Mouse (Mus musculus): ENCODE results near the gene Cars2. TPM values are rescaled to one million over a fixed set of nuclear protein-coding genes. Genes with fewer than 3 reads are reported as not detected.
"Not testable (repeated sequence)": the region's sequence is repeated elsewhere in the genome, so short reads cannot be mapped to it uniquely, and the experiment has no call there.

The Cars2 gene
- polyA plus RNA-seq, 1 experiment from 2014 or later: 35.5 TPM

DNA sequence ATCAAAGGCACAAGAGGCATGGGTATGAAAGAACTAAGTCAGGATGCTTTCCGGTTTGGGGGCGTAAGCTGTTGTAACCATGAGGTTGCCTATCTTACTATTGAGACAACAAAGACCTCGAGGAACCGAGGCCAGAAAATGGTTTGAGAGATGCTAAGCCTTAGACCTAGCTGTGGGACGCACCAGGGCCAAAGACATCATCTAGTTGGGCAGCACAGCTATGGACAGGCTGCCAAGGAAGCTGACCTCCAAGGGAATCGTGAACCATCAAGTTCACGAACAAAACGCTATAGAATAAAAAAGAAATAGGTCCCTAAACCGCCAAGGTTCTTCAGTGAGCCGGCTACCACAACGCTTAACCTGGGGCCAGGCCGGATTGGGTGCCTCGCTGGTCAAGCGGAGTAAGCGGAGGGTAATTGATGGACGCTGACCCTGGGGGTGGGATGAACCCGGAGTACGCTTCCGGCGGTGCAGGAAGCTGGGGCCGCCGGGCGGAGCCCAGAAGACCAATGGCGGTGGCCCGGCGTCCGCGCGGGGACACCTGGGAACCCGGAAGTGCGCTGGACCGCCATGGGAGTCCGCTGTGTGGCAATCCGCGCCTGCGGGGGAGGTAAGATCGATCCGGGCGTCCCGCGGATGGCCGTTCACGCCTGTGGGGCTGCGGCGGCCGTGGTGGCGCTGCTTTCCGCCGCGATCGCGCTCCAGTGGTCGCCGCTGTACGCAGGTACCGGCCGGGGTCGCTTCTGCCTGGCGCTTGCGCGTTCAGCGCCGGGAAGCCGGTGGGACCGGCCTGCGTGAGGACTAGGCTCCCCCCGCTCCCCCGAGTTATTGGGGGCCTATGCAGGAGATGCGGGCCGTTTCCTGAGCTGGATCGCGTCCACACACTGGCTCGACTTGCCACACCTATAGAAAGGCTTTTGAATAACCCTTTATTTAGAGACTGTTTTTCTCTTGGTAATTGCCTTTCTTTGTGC, 53.3 kb downstream of the Cars2 start, which contains the start of gene Naxd:
Gene Naxd, plus strand, starts transcription at position 490 of the 974 bp plus-strand sequence.
- Histone ChIP-seq H3K27me3 (ENCODE audit: control insufficient read depth, insufficient read depth, low read length) (no peaks in the 10 kb centered on the region), H3K27ac (ENCODE audit: low read length) (peak within 1 kb of the TSS; percentile 71; the same call in 1 of the 2 replicates), H3K4me1 (ENCODE audit: control insufficient read depth, insufficient read depth, low read length) (peaks cover 10% of the 10 kb centered on the region; the same call in 1 of the 2 replicates), H3K9me3 (ENCODE audit: control insufficient read depth, low read depth, low read length) (no peaks in the 10 kb centered on the region), H3K36me3 (ENCODE audit: control insufficient read depth, insufficient read depth, low read length) (peaks cover 2% of the 10 kb centered on the region; the same call in 1 of the 2 replicates), H3K4me2 (replicated peaks; ENCODE audit: low read depth, low read length) (peak within 1 kb of the TSS; percentile 62), H3K4me3 (ENCODE audit: low read depth, low read length) (peak within 1 kb of the TSS; percentile 91), H3K9ac (replicated peaks; ENCODE audit: low read depth, low read length) (peak within 1 kb of the TSS; percentile 91)
- peak; percentile 97 for ATAC-seq (ENCODE audit: insufficient number of reproducible peaks, insufficient read depth, low FRiP score, low read depth)
- 3% methylated on average over 73 of the region's 73 CpGs for WGBS

DNA sequence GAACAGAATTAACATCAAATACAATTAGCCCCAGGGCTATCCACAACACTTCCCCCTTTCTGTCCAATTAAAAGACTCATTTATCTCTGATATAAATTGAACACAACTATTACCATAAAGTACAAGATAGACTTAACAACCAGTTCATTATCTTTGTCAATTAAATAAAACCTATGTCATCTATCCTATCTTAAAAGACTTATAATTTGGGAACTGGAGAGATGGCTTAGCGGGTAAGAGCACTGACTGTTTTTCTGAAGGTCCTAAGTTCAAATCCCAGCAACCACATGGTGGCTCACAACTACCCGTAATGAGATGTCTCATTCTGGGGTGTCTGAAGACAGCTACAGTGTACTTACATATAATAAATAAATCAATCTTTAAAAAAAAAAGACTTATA, 58.2 kb downstream of the Cars2 start:
- ATAC-seq (ENCODE audit: insufficient number of reproducible peaks, insufficient read depth, low FRiP score, low read depth): not testable (repeated sequence)

DNA sequence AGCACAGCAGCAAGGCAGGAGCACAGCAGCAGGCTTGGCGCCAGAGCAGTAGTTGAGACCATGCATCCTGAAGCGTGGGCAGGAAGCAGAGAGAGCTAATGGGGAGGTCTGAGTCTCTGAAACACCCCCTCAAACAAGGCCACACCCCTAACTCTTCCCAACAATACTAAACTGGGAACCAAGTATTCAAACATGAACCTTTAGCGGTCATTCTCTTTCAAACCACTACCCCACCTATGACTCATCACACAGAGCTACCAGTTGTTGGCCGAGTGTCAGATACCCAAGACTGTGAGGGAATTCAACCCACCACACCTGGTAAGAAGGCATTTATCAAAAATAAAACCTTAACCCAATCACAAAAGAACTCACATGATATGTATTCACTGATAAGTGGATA, 63.4 kb downstream of the Cars2 start:
- Histone ChIP-seq H3K4me3 (ENCODE audit: low read depth, low read length) (no peak overlapping the region), H3K27me3 (ENCODE audit: control insufficient read depth, insufficient read depth, low read length) (no peaks in the 10 kb centered on the region), H3K9ac (replicated peaks; ENCODE audit: low read depth, low read length) (no peak overlapping the region), H3K4me2 (replicated peaks; ENCODE audit: low read depth, low read length) (no peak overlapping the region), H3K36me3 (ENCODE audit: control insufficient read depth, insufficient read depth, low read length) (no peaks in the 10 kb centered on the region), H3K9me3 (ENCODE audit: control insufficient read depth, low read depth, low read length) (no peaks in the 10 kb centered on the region), H3K27ac (ENCODE audit: low read length) (no peak overlapping the region), H3K4me1 (ENCODE audit: control insufficient read depth, insufficient read depth, low read length) (no peaks in the 10 kb centered on the region)
- 64% methylated on average over 4 of the region's 4 CpGs for WGBS
- no peak for ATAC-seq (ENCODE audit: insufficient number of reproducible peaks, insufficient read depth, low FRiP score, low read depth)

More for the DNA sequence above, 58.2 kb downstream of the Cars2 start:
- not testable (repeated sequence) for H3K36me3 ChIP-seq (ENCODE audit: control insufficient read depth, insufficient read depth, low read length); H3K27me3 ChIP-seq (ENCODE audit: control insufficient read depth, insufficient read depth, low read length); H3K4me2 ChIP-seq (replicated peaks; ENCODE audit: low read depth, low read length); H3K9me3 ChIP-seq (ENCODE audit: control insufficient read depth, low read depth, low read length); H3K9ac ChIP-seq (replicated peaks; ENCODE audit: low read depth, low read length); H3K27ac ChIP-seq (ENCODE audit: low read length); H3K4me3 ChIP-seq (ENCODE audit: low read depth, low read length); H3K4me1 ChIP-seq (ENCODE audit: control insufficient read depth, insufficient read depth, low read length)
- 73% methylated on average over 2 of the region's 2 CpGs for WGBS

DNA sequence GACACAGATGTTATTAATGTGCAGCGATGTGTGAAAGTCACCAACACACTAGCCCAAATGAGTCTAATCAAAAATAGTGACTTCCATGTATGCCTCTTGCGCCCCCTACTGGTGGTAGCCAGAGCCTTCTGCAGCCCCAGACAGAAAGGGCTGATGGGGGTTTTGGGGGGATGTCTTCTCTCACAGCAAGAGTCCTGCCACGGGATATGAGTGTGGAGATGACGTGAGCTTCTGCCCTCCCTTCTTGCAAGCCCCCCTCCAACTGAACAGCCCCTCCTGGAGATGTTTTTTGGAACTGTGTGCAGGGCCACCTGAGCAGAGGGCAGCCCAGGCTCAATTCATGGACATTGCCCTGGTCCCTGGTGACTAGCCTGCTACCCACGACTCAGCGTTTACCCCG, 64.4 kb downstream of the Cars2 start:
- ATAC-seq (ENCODE audit: insufficient number of reproducible peaks, insufficient read depth, low FRiP score, low read depth): no peak
- Histone ChIP-seq H3K4me1 (ENCODE audit: control insufficient read depth, insufficient read depth, low read length) (no peaks in the 10 kb centered on the region), H3K4me3 (ENCODE audit: low read depth, low read length) (no peak overlapping the region), H3K27ac (ENCODE audit: low read length) (no peak overlapping the region), H3K4me2 (replicated peaks; ENCODE audit: low read depth, low read length) (no peak overlapping the region), H3K9me3 (ENCODE audit: control insufficient read depth, low read depth, low read length) (no peaks in the 10 kb centered on the region), H3K27me3 (ENCODE audit: control insufficient read depth, insufficient read depth, low read length) (no peaks in the 10 kb centered on the region; the same call in 1 of the 2 replicates), H3K9ac (replicated peaks; ENCODE audit: low read depth, low read length) (no peak overlapping the region), H3K36me3 (ENCODE audit: control insufficient read depth, insufficient read depth, low read length) (no peaks in the 10 kb centered on the region)
- 22% methylated on average over 7 of the region's 7 CpGs for WGBS

DNA sequence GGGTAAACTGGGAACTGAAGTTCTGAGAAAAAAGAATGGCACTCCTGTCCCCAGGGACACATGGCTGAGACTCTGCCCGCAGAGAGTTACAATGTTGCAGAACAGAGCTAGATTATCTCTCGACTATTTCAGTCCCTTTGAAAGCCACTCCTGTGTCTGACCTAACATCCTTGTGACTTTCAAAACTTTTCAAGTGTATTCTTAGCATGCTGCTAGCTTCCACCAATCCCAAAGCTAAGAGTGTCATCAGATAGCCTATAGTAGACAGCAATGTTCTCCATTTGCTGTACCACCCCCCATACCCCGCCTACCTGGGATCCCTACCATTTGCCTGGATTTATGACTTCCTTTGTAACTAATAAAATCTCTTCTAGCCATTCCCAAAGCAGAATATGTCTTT, 68.0 kb downstream of the Cars2 start:
- H3K4me3 ChIP-seq (ENCODE audit: low read depth, low read length): no peak overlapping the region
- no peaks in the 10 kb centered on the region; the same call in 1 of the 2 replicates for H3K4me1 ChIP-seq (ENCODE audit: control insufficient read depth, insufficient read depth, low read length)
- H3K9ac ChIP-seq (replicated peaks; ENCODE audit: low read depth, low read length): no peak overlapping the region
- H3K27ac ChIP-seq (ENCODE audit: low read length): no peak overlapping the region
- no peaks in the 10 kb centered on the region for H3K9me3 ChIP-seq (ENCODE audit: control insufficient read depth, low read depth, low read length)
- no peaks in the 10 kb centered on the region for H3K36me3 ChIP-seq (ENCODE audit: control insufficient read depth, insufficient read depth, low read length)
- ATAC-seq (ENCODE audit: insufficient number of reproducible peaks, insufficient read depth, low FRiP score, low read depth): no peak
- no peak overlapping the region for H3K4me2 ChIP-seq (replicated peaks; ENCODE audit: low read depth, low read length)
- H3K27me3 ChIP-seq (ENCODE audit: control insufficient read depth, insufficient read depth, low read length): no peaks in the 10 kb centered on the region; the same call in 1 of the 2 replicates
- WGBS: 68% methylated on average over 3 of the region's 3 CpGs

DNA sequence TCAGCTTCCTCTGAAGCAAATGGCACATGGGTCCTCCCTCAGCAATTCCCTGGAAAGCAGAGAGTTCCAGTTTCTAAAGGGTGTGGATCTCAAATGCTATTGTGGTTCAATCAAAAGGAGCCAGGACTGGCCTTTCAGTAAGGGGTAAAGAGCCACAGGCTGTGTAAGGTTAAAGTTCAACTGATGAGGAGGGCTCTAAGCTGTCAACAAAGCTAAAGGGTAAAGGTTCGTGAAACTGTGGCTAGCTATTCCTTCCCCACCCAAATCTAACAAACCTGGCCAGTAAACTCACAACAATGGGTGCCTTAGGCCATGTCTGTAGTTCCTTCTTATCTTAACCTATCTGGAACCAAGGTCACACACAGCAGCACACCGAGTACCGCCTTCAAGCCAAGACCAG, 68.7 kb downstream of the Cars2 start:
- Histone ChIP-seq H3K4me2 (replicated peaks; ENCODE audit: low read depth, low read length) (no peak overlapping the region), H3K9ac (replicated peaks; ENCODE audit: low read depth, low read length) (no peak overlapping the region), H3K36me3 (ENCODE audit: control insufficient read depth, insufficient read depth, low read length) (no peaks in the 10 kb centered on the region), H3K27ac (ENCODE audit: low read length) (no peak overlapping the region), H3K4me1 (ENCODE audit: control insufficient read depth, insufficient read depth, low read length) (peaks cover 3% of the 10 kb centered on the region), H3K27me3 (ENCODE audit: control insufficient read depth, insufficient read depth, low read length) (peaks cover 3% of the 10 kb centered on the region; the same call in 1 of the 2 replicates), H3K4me3 (ENCODE audit: low read depth, low read length) (no peak overlapping the region), H3K9me3 (ENCODE audit: control insufficient read depth, low read depth, low read length) (no peaks in the 10 kb centered on the region)
- no peak for ATAC-seq (ENCODE audit: insufficient number of reproducible peaks, insufficient read depth, low FRiP score, low read depth)
- WGBS: 71% methylated on average over 3 of the region's 3 CpGs

DNA sequence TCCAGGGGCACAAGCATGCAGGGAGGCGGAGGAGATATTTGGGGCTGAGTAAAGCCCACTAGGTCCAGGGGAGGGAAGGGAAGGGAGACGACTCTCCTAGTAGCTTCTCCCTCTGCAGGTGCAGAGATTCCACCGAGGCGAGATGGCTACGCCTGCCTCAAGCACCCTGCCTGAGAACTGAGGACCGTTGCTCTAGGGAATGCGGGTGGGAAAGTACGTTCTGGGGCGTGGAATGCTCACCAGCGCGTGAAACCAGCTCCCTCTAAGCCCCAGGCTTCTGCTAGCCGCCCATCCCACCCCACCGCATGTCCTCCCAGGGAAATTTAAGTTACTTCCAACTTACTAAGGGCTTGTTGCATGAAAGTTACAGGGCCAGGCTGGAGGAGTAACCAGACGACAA, 71.0 kb downstream of the Cars2 start:
- Histone ChIP-seq H3K4me1 (ENCODE audit: control insufficient read depth, insufficient read depth, low read length) (peaks cover 13% of the 10 kb centered on the region), H3K27ac (ENCODE audit: low read length) (no peak overlapping the region), H3K4me3 (ENCODE audit: low read depth, low read length) (no peak overlapping the region), H3K9ac (replicated peaks; ENCODE audit: low read depth, low read length) (no peak overlapping the region), H3K4me2 (replicated peaks; ENCODE audit: low read depth, low read length) (no peak overlapping the region), H3K27me3 (ENCODE audit: control insufficient read depth, insufficient read depth, low read length) (peaks cover 5% of the 10 kb centered on the region; the same call in 1 of the 2 replicates), H3K9me3 (ENCODE audit: control insufficient read depth, low read depth, low read length) (no peaks in the 10 kb centered on the region), H3K36me3 (ENCODE audit: control insufficient read depth, insufficient read depth, low read length) (no peaks in the 10 kb centered on the region)
- WGBS: 17% methylated on average over 14 of the region's 14 CpGs
- no peak for ATAC-seq (ENCODE audit: insufficient number of reproducible peaks, insufficient read depth, low FRiP score, low read depth)

DNA sequence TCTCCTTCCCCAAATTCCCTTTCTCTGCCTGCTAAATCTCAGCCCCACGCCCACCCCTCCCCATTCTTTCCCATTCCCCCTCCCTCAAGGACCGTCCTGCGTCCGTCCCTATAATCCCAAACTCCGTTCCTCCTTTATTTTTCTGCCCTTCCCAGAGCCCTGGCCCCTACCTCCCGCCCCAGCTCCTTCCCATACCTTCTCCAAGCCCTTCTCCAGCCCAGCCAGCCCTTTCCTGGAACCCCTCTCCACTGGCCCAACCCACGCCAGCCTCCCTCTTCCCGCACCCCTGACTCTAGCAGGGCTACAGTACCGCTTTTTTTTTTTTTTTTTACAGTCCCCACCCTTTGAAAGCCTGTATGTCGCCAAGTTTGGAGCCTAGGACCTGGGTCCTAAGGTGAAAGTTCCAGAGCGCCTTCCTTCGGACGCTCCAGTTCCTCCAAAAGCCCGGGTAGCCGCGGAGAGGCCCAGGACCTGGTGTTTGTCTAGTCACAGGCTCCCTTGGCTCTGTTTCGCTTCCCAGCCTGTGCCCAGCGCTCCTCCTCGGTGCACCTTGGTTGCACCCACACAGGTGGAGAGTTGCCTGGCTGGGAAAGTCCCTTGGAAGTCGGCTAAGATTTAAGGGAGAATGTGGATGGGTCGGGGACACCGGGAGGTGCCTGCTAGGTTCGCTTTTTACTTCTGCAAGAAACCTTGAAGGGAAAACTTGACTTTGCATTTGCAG, 71.6 kb downstream of the Cars2 start:
- Histone ChIP-seq H3K27ac (ENCODE audit: low read length) (no peak overlapping the region), H3K9ac (replicated peaks; ENCODE audit: low read depth, low read length) (no peak overlapping the region), H3K4me1 (ENCODE audit: control insufficient read depth, insufficient read depth, low read length) (peaks cover 13% of the 10 kb centered on the region), H3K27me3 (ENCODE audit: control insufficient read depth, insufficient read depth, low read length) (peaks cover 5% of the 10 kb centered on the region; the same call in 1 of the 2 replicates), H3K9me3 (ENCODE audit: control insufficient read depth, low read depth, low read length) (no peaks in the 10 kb centered on the region), H3K4me2 (replicated peaks; ENCODE audit: low read depth, low read length) (peak overlapping the region; percentile 100), H3K4me3 (ENCODE audit: low read depth, low read length) (peak overlapping the region; percentile 61), H3K36me3 (ENCODE audit: control insufficient read depth, insufficient read depth, low read length) (no peaks in the 10 kb centered on the region)
- ATAC-seq (ENCODE audit: insufficient number of reproducible peaks, insufficient read depth, low FRiP score, low read depth): 0 out of 2 replicates have a peak, but pooled peaks have one; percentile 26
- WGBS: 5% methylated on average over 23 of the region's 23 CpGs

All from stomach, embryonic 14.5 days (tissue).